Mouse (Mus musculus): ENCODE results near the gene Robo1.

- TF ChIP-seq CTCF (conservative IDR thresholded peaks at IDR 0.05; ENCODE audit: insufficient read depth, insufficient read length, low read depth, low read length) (no peak), POLR2A (IDR thresholded peaks at IDR 0.05; ENCODE audit: low read depth, low read length) (no peak)
Measured at GRCm38 (mm10) chr16:72585160-72585813, 277.2 kb downstream of the Robo1 start.
